Mouse (Mus musculus) kidney, adult 9 months (tissue): ENCODE measurements around the gene Ptges3.
"Not testable (repeated sequence)": the region's sequence is repeated elsewhere in the genome, so short reads cannot be mapped to it uniquely, and the experiment has no call there.

Experiments
- DNase-seq: peaks from one replicate; pipeline ENCODE4 v3.0.0; 2022

Gene Ptges3

DNA sequence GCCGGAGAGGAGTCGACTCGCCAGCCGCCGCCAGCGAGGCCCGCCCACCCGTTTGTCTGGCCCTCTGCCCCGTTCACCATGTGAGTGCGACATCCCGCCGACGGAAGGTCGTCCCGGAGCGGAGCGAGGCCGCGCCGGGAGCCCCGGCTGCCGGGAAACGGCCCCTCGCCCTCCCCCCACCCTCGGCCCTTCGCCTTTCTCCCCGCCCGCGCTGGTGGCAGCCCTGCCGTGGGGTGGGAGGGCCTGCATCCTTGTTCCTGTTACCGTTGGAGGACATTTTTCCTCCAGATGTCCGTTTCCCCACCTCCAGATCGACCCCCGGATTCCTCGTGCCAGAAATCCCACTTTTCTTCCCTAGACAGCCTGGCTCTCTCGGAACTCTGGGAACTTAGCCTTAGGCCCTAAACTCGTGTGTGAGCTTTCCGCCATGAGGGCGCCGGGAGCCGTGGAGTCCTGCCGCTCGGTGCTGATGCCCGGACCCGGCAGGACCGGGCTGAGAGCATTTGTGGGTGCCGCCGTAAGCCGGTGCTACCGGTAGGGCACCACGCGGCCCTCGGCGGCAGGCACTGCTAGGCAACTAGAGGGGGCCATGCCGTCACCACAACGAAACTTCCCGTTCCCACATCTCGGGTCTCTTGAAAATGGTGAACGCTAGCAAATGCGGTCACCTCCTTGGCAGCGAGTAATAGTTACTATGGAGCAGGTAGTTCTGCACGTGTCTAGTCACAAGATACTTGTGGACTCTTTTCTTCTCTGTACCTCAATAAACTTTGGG lies 640 bp downstream of the Ptges3 start:
- peak; percentile 50 for DNase-seq

DNA sequence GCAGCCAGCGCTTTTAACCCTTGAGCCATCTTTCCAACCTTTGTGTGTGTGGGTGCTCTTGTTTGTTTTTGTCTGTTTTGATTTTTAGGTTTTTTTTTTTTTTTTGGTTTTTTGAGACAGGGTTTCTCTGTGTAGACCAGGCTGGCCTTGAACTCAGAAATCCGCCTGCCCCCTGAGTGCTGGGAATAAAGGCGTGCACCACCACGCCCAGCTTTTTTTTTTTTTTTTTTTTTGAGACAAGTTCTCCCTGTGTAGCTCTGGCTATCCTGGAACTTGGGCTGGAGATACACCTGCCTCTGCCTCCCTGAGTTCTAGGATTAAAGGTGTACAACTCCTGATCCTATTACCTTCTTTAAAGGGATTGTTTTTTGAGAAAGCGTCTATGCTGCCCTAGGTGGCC lies 2.4 kb downstream of the Ptges3 start:
- DNase-seq = no peak

DNA sequence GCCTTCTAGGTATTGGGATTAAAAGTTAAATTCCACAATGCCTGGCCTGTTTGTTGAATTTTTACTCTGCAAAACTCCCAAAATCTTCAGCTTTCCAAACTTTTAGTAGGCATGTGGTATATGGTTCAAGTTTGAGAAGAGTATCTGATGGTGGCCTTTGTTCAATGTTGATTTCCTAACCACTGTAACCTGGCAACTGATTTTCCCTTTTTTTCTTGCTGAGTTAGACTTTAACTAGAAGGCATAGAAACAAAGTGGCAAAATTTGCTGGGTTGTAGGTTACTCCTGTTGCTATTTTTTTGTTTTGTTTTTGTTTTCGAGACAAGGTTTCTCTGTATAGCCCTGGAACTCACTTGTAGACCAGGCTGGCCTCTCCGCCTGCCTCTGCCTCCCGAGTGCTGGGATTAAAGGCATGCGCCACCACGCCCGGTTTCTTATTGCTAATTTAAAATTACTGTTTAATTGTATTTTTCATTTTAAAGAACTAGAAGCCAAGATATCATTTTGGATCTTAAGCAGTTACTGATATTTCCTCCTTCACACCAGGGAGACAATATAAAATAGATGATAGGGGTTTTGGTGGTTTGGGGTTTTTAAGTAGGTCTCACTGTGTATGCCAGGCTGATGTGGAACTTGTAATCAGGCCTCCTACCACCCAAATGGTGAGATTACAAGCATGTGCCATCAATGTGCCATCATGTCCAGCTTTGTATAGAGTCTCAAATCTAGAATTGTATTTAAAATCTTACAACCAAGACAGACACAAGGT lies 3.7 kb downstream of the Ptges3 start:
- DNase-seq = peak; percentile 47

DNA sequence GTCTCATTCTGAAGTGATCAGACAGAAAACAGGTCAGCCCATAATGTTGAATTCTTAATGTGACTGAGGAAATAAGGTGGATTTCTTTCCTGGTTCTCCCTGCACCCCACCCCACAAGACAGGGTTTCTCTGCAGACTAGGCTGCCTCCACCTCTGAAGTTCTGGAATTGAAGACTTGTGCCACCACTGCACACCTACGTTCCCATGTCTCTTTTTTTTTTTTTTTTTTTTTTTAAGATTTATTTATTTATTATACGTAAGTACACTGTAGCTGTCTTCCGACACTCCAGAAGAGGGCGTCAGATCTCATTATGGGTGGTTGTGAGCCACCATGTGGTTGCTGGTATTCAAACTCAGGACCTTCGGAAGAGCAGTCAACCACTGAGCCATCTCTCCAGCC lies 7.3 kb downstream of the Ptges3 start:
- DNase-seq = no peak

DNA sequence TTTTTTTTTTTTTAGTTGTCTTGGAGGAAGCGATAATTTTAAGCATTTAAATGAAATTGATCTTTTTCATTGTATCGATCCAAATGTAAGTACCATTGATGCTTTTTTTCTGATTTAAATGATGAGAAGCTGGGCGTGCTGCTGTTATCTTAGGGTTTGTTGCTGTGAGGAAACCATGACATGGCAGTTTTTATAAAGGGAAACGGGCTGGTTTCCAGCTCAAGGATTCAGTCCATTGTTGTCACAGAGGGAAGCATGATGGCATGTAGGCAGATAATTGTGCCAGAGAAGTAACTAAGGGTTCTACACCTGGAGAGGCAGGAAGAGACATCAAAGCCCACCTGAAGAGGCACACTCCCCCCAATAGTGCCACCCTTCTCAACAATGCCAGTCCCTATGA lies 10.4 kb downstream of the Ptges3 start:
- no peak for DNase-seq

DNA sequence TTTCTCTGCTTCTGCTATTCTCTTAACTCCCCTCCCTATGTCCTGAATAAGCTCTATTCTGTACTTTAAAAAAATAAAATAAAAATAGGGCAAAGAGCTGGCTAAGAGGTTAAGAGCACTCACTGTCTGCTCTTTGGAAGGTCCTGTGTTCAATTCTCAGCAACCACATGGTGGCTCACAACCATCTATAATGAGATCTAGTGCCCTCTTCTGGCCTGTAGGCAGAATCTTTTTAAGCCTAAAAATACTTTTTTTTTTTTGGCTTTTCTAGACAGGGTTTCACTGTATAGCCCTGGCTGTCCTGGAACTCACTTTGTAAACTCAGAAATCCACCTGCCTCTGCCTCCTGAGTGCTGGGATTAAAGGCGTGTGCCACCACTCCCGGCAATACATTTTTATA lies 11.7 kb downstream of the Ptges3 start:
- DNase-seq = not testable (repeated sequence)

DNA sequence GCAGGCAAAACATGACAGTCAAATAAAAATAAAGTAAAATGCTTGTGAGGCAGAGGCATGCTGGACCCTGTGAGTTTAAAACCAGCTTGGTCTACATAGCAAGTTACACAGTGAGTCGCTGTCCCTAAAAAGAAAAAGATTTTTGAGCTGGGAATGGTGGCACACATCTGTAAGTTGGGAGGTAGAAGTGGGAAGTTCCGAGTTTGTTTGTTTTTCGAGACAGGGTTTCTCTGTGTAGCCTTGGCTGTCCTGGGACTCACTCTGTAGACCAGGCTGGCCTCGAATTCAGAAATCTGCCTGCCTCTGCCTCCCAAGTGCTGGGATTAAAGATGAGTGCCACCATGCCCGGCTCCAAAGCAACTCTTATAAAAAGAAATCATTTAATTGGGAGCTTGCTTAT lies 19.5 kb downstream of the Ptges3 start:
- not testable (repeated sequence) for DNase-seq

DNA sequence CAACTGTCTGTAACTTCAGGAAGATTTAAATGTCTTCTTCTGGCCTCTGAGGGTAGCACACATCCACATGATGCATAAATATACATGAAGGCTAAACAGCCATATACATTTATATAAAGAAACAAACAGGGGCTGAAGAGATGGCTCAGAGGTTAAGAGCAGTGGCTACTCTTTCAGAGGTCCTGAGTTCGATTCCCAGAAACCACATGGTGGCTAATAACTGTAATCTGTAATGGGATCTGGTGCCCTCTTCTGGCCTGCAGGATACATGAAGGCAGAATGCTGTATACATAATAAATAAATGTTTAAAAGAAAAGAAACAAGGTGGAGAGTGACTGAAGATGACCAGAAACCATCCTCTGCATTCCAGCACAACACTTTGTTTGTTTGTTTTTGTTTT lies 21.7 kb downstream of the Ptges3 start:
- peak; percentile 59 for DNase-seq

DNA sequence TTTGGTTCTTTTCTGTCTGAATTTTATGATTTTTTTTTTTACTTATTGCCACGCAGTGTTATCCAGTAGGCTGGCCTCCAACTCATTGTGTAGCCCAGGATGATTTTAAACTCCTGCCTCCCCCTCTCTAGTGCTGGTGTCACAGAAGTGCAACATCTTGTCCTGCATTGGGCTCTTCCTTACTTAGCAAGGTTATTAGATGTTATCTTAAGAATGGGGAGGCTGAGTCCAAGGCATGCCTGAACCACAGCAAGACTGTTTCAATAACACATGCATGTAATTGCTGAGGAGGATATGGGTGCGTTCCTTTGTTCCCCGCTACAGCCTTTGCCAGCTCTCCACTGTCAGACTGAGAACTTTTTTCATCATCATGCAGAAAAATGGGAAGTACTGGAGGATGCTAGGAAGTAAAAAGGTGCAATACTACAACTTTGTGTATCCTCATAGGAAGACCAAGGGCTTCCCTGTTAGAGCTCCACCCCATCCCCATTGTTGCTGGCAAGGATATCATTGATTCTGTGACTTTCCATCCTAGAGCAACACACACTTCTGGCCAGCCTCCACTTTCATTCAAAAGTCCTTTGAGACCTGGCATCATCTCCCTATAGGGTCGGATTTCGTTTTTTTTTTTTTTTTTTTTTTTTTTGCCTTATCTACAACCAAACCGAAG lies 23.2 kb downstream of the Ptges3 start:
- no peak for DNase-seq

DNA sequence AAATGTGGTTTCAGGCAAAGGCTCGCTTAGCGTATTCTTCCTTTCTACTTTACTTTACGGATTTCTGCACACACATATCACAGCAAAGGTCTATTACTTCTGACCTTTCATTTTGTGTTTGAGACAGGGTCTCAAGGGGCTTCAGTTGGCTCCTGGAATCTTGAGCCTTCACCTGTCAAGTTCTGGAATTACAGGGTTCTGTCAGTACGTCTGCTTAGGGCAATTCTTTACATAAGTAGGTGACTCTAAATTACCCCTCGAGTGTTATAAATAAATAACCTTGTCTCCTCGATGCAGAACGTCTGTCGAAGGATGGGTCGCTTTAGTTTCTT lies 23.7 kb downstream of the Ptges3 start:
- DNase-seq = no peak

DNA sequence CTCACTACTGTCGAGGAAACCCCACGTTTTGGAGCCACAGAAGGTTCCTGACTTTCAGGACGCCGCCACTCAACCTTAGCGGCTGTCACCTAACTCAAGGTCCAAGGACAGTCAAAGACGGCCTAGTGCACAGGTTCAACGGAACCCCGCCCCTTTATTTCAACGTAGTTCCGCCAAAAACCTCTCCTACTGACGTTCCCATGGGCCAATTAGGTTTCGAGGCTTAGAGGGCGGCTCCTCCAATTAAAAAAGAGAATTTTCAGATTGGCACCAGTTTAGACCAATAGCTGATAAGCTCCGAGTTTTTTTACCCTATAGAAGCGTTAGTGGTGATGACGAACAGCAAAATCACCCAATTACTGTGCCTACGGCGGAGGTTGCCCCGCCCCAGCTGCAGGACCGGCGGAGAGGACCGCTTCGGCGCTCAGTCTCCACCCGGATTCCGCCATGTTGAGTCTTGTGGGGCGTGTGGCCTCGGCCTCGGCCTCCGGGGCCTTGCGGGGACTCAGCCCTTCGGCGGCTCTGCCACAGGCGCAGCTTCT lies 24.2 kb downstream of the Ptges3 start, which contains the start of gene Atp5b:
Atp5b (plus strand) TSS at position 394 of the 542 bp plus-strand sequence.
- DNase-seq = peak; percentile 100

DNA sequence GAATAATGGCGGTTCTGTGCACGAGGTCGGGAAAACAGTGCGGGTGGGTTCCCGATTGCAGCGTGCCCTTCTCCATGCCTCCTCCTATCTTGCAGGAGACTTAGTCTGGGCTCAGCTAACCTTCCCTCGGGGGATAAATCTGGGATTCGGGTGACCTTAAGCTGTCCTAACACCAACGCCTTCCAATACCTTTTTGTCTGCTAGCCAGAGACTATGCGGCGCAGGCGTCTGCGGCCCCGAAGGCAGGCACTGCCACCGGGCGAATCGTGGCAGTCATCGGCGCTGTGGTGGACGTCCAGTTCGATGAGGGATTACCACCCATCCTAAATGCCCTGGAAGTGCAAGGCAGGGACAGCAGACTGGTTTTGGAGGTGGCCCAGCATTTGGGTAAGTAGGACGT lies 24.9 kb downstream of the Ptges3 start:
- no peak for DNase-seq

DNA sequence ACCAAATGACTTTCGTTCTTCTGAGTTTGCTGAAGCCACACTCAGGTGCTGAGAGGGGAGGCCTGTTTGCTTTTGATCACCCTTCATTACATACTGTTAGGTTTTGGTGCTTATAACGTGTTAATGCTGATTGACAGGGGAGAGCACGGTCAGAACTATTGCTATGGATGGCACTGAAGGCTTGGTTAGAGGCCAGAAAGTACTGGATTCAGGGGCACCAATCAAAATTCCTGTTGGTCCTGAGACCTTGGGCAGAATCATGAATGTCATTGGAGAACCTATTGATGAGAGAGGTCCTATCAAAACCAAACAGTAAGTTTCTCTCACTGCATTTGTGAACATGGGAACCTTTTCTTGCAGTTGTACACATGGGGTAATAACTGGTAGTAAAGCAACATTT lies 25.4 kb downstream of the Ptges3 start:
- peak; percentile 46 for DNase-seq

DNA sequence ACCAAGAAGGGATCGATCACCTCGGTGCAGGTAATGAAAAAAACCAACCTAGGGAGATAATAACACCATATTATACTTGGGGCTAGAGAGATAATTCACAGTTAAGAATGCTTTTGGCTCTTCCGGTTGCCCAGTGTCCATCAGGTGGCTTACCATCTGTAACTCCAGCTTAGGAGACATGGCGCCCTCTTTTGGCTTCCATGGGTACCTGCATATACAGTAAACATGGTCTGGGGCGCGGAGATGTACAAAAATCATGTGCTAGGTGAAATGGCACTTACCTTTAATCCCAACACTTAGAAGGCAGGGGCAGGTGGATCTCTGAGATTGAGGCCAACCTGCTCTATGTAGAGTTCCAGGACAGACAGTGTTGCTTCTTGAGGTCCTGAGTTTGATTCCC lies 27.6 kb downstream of the Ptges3 start:
- peak; percentile 51 for DNase-seq

DNA sequence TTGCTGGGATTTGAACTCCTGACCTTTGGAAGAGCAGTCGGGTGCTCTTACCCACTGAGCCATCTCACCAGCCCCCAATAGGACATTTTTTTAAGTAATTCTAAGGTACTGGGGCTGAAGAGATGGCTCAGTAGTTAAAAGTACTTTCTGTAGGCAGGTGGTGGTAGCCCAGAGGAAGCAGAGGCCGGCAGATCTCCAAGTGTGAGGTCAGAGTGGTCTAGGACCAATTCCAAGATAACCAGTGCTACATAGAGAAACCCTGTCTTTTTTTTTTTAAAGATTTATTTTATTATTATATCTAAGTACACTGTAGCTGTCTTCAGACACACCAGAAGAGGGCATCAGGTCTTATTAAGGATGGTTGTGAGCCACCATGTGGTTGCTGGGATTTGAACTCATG lies 28.5 kb downstream of the Ptges3 start:
- DNase-seq = not testable (repeated sequence)

DNA sequence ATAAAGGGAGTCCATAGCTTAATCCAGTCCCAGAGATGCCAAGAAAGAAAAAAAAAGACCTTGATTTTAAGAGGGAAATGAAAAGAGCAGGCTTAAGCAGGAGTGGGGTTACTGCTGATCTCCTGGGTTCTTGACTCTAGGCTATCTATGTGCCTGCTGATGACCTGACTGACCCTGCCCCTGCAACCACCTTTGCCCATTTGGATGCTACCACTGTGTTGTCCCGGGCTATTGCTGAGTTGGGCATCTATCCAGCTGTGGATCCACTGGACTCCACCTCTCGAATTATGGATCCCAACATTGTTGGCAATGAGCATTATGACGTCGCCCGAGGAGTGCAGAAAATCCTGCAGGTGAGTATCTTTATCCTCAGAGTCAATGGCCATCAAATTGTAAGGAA lies 29.4 kb downstream of the Ptges3 start:
- DNase-seq = peak; percentile 37

DNA sequence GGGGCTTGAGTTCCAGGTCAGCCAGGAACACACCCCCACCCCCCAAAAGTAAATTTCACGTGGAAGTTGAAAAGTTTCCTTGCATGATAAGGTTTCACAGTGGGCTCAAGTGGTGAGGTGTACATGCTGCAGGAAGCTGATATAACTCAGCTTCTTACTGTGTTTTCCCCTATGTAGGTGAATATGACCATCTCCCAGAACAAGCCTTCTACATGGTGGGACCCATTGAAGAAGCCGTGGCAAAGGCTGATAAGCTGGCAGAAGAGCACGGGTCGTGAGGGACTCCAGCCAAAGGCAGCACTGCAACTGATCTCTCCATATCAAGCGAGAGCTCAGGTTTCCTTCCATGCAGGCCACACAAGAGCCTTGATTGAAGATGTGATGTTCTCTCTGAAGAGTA lies 31.1 kb downstream of the Ptges3 start:
- DNase-seq = peak; percentile 26

DNA sequence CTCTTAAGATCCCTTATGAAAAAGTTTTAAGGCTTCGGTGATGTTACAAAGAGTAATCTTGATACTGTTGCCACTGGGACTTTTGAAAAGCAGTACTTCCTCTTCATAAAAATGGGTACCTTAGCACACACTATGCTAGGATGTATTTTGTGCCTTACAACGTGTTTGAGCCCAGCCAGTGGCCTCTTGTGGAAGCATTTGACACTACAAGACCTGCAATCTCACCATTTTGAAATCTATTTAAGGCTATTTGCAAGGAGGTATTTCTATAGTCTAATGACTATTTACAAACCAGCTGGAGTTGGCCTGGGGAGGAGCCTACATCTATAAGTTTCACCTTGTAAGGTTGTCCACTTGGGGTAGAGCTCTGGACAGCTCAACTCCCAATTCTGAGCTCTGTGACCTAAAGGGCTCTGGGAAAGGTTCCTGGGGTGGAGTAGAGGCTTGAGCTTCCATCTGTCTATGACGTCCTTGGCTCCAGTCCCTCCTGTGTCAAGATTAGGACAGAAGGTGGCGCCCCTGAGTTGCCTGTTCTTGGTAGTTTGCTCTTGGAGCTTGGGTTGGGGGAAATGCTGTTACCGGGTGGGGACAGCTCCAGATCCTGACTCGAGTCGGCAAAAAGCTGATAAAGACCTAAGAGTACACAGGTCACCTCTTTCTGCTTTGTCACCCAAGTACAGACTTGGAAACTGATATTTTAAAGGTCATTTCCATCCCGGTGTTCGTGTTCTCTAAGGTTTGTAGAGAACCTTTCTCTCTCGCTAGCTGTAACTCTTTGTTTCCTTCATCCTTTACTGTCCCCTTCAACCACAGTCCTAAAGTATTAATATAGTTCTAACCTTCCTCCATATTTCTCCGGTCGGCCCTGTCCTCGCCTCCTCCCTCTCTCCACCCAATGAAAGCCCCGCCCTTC lies 32.2 kb downstream of the Ptges3 start:
- peak; percentile 96 for DNase-seq

DNA sequence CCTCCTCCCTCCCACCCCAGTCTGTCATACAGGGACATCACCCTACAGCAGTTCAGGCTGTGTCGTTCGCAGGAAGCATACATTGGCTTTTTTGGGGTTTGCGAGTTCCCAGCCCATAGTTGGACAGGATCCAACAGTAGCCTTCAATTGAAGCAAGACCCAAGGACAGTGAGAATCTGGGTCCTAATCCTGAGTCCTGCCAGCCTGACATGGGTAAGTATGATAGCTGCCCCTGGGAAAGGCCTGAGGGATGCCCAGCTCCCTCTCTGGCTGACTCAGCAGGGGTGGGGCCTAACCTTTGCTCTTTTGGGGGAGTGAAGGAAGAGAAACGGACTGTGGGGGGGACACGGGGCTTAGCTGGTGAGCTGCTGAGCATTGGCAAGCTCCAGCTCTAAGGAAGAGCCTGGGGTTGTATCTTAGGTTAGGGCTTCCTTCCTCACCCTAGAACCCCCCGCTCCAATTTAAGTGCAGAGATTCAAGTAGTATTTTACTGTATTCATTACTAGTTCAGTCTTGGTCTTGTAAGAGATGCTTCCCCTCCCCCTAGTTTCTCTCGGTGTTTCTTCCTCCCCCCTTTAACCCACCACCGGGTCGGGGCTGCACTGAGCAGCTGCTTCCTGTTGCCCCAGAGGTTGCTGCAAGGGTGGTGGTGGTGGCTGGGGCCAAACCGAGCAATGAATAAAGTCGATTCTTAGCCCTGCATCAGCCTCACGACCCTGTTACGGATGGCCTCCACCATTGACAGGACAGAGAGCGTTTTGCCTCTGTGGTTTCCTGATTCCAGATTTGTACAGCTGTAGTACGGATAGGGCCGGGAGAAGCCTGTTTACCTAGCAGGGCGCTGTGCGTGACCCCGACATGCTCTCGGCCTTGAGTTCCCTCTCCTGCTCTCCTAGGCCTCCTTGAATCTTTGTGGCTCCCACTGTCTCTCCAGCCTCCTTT lies 33.1 kb downstream of the Ptges3 start, which contains the start of gene Baz2a:
Baz2a (plus strand) TSS at position 14 of the 942 bp plus-strand sequence.
- DNase-seq = peak; percentile 85

DNA sequence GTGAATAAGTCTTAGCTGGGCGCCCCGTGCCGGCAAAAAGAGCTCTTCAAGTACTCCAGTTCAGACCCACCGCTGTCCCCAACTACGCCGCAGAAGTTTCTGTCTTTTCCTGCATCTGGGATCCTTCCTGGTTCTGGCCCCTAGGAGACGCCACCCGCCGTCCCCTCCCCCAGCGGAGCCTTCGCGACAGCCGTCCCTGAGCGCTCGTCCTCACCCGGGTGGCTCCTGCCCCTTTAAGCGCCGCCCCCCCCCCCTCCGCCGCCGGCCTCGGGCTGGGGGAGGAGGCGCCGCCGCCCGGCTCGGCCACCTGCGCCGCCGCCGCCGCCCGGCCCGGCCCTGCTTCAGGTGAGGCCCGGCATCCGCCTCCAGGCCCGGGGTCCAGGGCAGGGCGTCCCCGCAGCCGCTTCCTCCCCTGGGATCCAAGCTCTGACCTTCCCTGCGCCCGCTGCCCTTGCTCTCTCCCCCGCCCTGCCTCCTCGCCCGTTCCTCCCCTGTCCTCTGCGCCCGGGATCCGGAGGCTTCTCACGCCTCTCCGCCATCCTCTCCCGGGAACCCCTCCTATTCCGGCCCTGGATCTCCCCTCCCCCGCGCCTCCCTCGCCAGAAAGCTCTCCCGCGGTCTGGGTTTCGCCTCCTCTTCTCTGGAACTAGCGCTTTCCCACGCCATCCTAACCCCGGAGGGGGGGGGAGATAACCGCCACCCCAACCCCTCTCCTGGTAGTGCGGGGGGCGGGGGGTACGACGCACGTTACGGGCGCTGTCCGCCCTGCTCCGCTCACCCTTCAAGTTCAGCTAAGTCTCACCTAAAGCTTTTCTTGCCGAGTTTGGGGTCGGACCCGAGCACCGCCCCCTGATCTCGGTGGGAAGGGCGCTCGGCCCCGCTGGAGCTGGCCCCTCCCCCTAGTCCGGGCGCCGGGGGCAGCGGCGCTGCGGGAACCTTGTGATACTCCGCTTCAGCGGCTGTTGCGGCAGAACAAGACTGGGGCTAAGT lies 34.0 kb downstream of the Ptges3 start:
- peak; percentile 86 for DNase-seq
